Mouse (Mus musculus) lung, postnatal 0 days (tissue): Measurements from ENCODE around the gene Synj2. TPM values are rescaled to one million over a fixed set of nuclear protein-coding genes. Genes with fewer than 3 reads are reported as not detected.

Experiments
- ATAC-seq: fragments of 200-750 bp; cut with Nextera tagmentation; 2 replicates; pipeline ENCODE4 v1.8.0; 2017; ENCODE audit warnings: moderate library complexity
- DNase-seq: peaks from one replicate; pipeline ENCODE4 v3.0.0-alpha.2; 2016; ENCODE audit warnings: low spot score
- H3K27ac ChIP-seq: fragments of 300-500 bp; sonication (generic); 2 replicates; pipeline ENCODE4 v1.5.1; 2014; ENCODE audit warnings: antibody characterized with exemption, mild to moderate bottlenecking, low read length, mixed read lengths
- H3K27me3 ChIP-seq: fragments of 300-500 bp; sonication (generic); replicated peaks from 2 replicates; pipeline ENCODE4 v1.6.1; 2014; ENCODE audit warnings: low read length, mixed read lengths; ENCODE audit not compliant: insufficient read depth
- H3K36me3 ChIP-seq: fragments of 300-500 bp; sonication (generic); 2 replicates; pipeline ENCODE4 v1.6.1; 2014; ENCODE audit warnings: low read length, mixed read lengths; ENCODE audit not compliant: insufficient read depth
- H3K4me1 ChIP-seq: fragments of 300-500 bp; sonication (generic); 2 replicates; pipeline ENCODE4 v1.6.1; 2014; ENCODE audit warnings: antibody characterized with exemption, low read depth, low read length, mixed read lengths; ENCODE audit not compliant: insufficient read depth
- H3K4me2 ChIP-seq: fragments of 300-500 bp; sonication (generic); replicated peaks from 2 replicates; pipeline ENCODE4 v1.6.1; 2014; ENCODE audit warnings: low read depth, mild to moderate bottlenecking, low read length, moderate library complexity, mixed read lengths
- H3K4me3 ChIP-seq: fragments of 300-500 bp; sonication (generic); 2 replicates; pipeline ENCODE4 v1.5.1; 2014; ENCODE audit warnings: low read depth, low read length
- H3K9ac ChIP-seq: fragments of 300-500 bp; sonication (generic); replicated peaks from 2 replicates; pipeline ENCODE4 v1.6.1; 2014; ENCODE audit warnings: low read depth, mild to moderate bottlenecking
- H3K9me3 ChIP-seq: fragments of 300-500 bp; sonication (generic); 2 replicates; pipeline ENCODE4 v1.6.1; 2016; ENCODE audit warnings: low read length, mixed read lengths
- CTCF ChIP-seq: IDR thresholded peaks from 2 replicates; pipeline ENCODE4 v1.5.1; 2016; ENCODE audit warnings: antibody characterized with exemption, mild to moderate bottlenecking
- EP300 ChIP-seq: IDR thresholded peaks from 2 replicates; pipeline ENCODE4 v1.6.1; 2016; ENCODE audit warnings: antibody characterized with exemption, mild to moderate bottlenecking, control low read depth
- WGBS: fragments of 180-500 bp; shearing (Covaris S2); extraction: QIAGEN DNeasy Blood & Tissue Kit; methylation state at CpG from one replicate; pipeline ENCODE4 v1.1.7; 2014; 5-methylcytosine and 5-hydroxymethylcytosine counted together
- polyA plus RNA-seq: library from polyadenylated mRNA; unstranded; fragments of >200 nt; fragmentation: Nextera tagmentation; extraction: Ambion mirVana; gene quantifications from 2 replicates; pipeline ENCODE4 v1.2.1, GENCODE M21; 2015

Gene Synj2
- polyA plus RNA-seq, 1 experiment from 2014 or later: 2.1 TPM

GRCm38 (mm10) chr17:5977056-5977920 lies 36.2 kb downstream of the Synj2 start:
- peak; percentile 62 for ATAC-seq
- peak; percentile 89 for DNase-seq
- no peaks in the 10 kb centered on the region for H3K36me3 ChIP-seq
- TF ChIP-seq EP300 (no peak), CTCF (no peak)
- no peak overlapping the region; the same call in 1 of the 2 replicates for H3K9ac ChIP-seq
- no peak overlapping the region for H3K4me3 ChIP-seq
- peak overlapping the region; percentile 74 for H3K27ac ChIP-seq
- H3K4me1 ChIP-seq: peaks cover 17% of the 10 kb centered on the region; the same call in 1 of the 2 replicates
- H3K4me2 ChIP-seq: peak overlapping the region; percentile 33
- WGBS: 44% methylated on average over 16 of the region's 16 CpGs
- no peaks in the 10 kb centered on the region for H3K27me3 ChIP-seq
- H3K9me3 ChIP-seq: no peaks in the 10 kb centered on the region

GRCm38 (mm10) chr17:5977921-5978504 lies 36.9 kb downstream of the Synj2 start:
- H3K27me3 ChIP-seq: no peaks in the 10 kb centered on the region
- TF ChIP-seq CTCF (no peak), EP300 (no peak)
- H3K4me1 ChIP-seq: peaks cover 17% of the 10 kb centered on the region; the same call in 1 of the 2 replicates
- 0 out of 2 replicates have a peak overlapping the region, but pooled peaks have one; percentile 0 for H3K4me2 ChIP-seq
- no peak overlapping the region for H3K4me3 ChIP-seq
- peak; percentile 58 for DNase-seq
- no peak overlapping the region for H3K9ac ChIP-seq
- H3K36me3 ChIP-seq: no peaks in the 10 kb centered on the region
- H3K27ac ChIP-seq: peak overlapping the region; percentile 20
- H3K9me3 ChIP-seq: no peaks in the 10 kb centered on the region
- 49% methylated on average over 8 of the region's 8 CpGs for WGBS
- ATAC-seq: 0 out of 2 replicates have a peak, but pooled peaks have one; percentile 5

GRCm38 (mm10) chr17:5978505-5979077 lies 37.5 kb downstream of the Synj2 start:
- no peak for TF ChIP-seq CTCF
- TF ChIP-seq EP300: no peak
- H3K4me3 ChIP-seq: no peak overlapping the region
- H3K4me1 ChIP-seq: peaks cover 17% of the 10 kb centered on the region; the same call in 1 of the 2 replicates
- no peaks in the 10 kb centered on the region for H3K27me3 ChIP-seq
- H3K4me2 ChIP-seq: 0 out of 2 replicates have a peak overlapping the region, but pooled peaks have one; percentile 0
- peak overlapping the region; percentile 20; the same call in 1 of the 2 replicates for H3K27ac ChIP-seq
- H3K36me3 ChIP-seq: no peaks in the 10 kb centered on the region
- no peak overlapping the region for H3K9ac ChIP-seq
- peak; percentile 6; the same call in 1 of the 2 replicates for ATAC-seq
- H3K9me3 ChIP-seq: no peaks in the 10 kb centered on the region
- 34% methylated on average over 10 of the region's 10 CpGs for WGBS
- peak; percentile 40 for DNase-seq

GRCm38 (mm10) chr17:5980860-5981259 lies 39.8 kb downstream of the Synj2 start:
- Histone ChIP-seq H3K4me3 (no peak overlapping the region), H3K9ac (no peak overlapping the region), H3K36me3 (no peaks in the 10 kb centered on the region), H3K9me3 (no peaks in the 10 kb centered on the region), H3K27me3 (no peaks in the 10 kb centered on the region), H3K27ac (no peak overlapping the region), H3K4me2 (no peak overlapping the region), H3K4me1 (peaks cover 17% of the 10 kb centered on the region; the same call in 1 of the 2 replicates)
- DNase-seq (peak; percentile 53), ATAC-seq (no peak)
- TF ChIP-seq EP300 (no peak), CTCF (peak; percentile 65)
- 39% methylated on average over 6 of the region's 6 CpGs for WGBS

GRCm38 (mm10) chr17:5983150-5983549 lies 42.1 kb downstream of the Synj2 start:
- WGBS: 85% methylated on average over 6 of the region's 6 CpGs
- no peak overlapping the region for H3K4me3 ChIP-seq
- TF ChIP-seq CTCF (no peak), EP300 (no peak)
- ATAC-seq: no peak
- H3K4me2 ChIP-seq: no peak overlapping the region
- H3K27me3 ChIP-seq: no peaks in the 10 kb centered on the region
- no peaks in the 10 kb centered on the region for H3K9me3 ChIP-seq
- no peak overlapping the region for H3K9ac ChIP-seq
- no peaks in the 10 kb centered on the region for H3K36me3 ChIP-seq
- no peak for DNase-seq
- 0 out of 2 replicates have a peak, but pooled peaks cover 4% of the 10 kb centered on the region for H3K4me1 ChIP-seq
- H3K27ac ChIP-seq: no peak overlapping the region

GRCm38 (mm10) chr17:5983901-5984300 lies 42.8 kb downstream of the Synj2 start:
- DNase-seq (no peak), ATAC-seq (no peak)
- TF ChIP-seq EP300: no peak
- TF ChIP-seq CTCF: no peak
- Histone ChIP-seq H3K36me3 (no peaks in the 10 kb centered on the region), H3K4me3 (no peak overlapping the region), H3K4me2 (no peak overlapping the region), H3K27me3 (no peaks in the 10 kb centered on the region), H3K9me3 (no peaks in the 10 kb centered on the region), H3K9ac (no peak overlapping the region), H3K27ac (no peak overlapping the region), H3K4me1 (0 out of 2 replicates have a peak, but pooled peaks cover 2% of the 10 kb centered on the region)
- 83% methylated on average over 6 of the region's 6 CpGs for WGBS
